Mouse (Mus musculus): ENCODE results near the gene Ripor3.

- no peak for TF ChIP-seq GATA1 (IDR thresholded peaks at IDR 0.05; ENCODE audit: low read length)
- TF ChIP-seq TAL1 (IDR thresholded peaks at IDR 0.05; ENCODE audit: low read length) = no peak
These were observed 43.7 kb upstream of the Ripor3 start for GRCm38 (mm10) chr2:168054142-168054541.

Data from erythroblast, embryonic 14.5 days (primary cell).